Mouse (Mus musculus) cerebellum, adult 2 months (tissue): ENCODE data around the gene Cryge. TPM values are rescaled to one million over a fixed set of nuclear protein-coding genes. Genes with fewer than 3 reads are reported as not detected.

Experiments used
- DNase-seq, 2 experiments: peaks; one replicate each; pipeline ENCODE4 v3.0.0; 2021
- H3K27ac ChIP-seq: fragments of 200-500 bp; 2 replicates; pipeline ENCODE4 v1.5.1; 2012; ENCODE audit warnings: low read length, control low read depth, inconsistent platforms; ENCODE audit not compliant: insufficient read depth
- H3K27me3 ChIP-seq: fragments of 200-500 bp; 2 replicates; pipeline ENCODE4 v1.6.1; 2012; ENCODE audit warnings: inconsistent platforms, mild to moderate bottlenecking, low read length, moderate library complexity; ENCODE audit not compliant: control insufficient read depth, insufficient read depth
- H3K4me1 ChIP-seq: fragments of 200-500 bp; 2 replicates; pipeline ENCODE4 v1.6.1; 2011; ENCODE audit warnings: low read length; ENCODE audit not compliant: control insufficient read depth, insufficient read depth
- H3K4me3 ChIP-seq: fragments of 200-500 bp; replicated peaks from 2 replicates; pipeline ENCODE3; 2011; ENCODE audit warnings: mild to moderate bottlenecking, low read depth, low read length, control low read depth; ENCODE audit not compliant: insufficient read depth
- CTCF ChIP-seq: fragments of 200-500 bp; IDR thresholded peaks from 2 replicates; pipeline ENCODE4 v1.5.1; 2011; ENCODE audit warnings: low read depth, mild to moderate bottlenecking, control low read depth, low read length, moderate library complexity, borderline replicate concordance; ENCODE audit not compliant: insufficient read depth
- POLR2A ChIP-seq: fragments of 200-500 bp; IDR thresholded peaks from 2 replicates; pipeline ENCODE4 v1.6.1; 2011; ENCODE audit warnings: low read length, control low read depth, borderline replicate concordance; ENCODE audit not compliant: insufficient read depth
- WGBS: fragments of 180-500 bp; shearing (Covaris S2); methylation state at CpG from one replicate; pipeline ENCODE4 v1.1.7; 2018; 5-methylcytosine and 5-hydroxymethylcytosine counted together
- polyA plus RNA-seq: library from polyadenylated mRNA; depleted of rRNA; stranded (reverse); fragments of >200 nt; gene quantifications from 2 replicates; pipeline ENCODE4 v1.2.3, GENCODE M21; 2012; rRNA removed

Gene Cryge
- polyA plus RNA-seq, 1 experiment = not detected

GRCm38 (mm10) chr1:65005575-65005974 lies 45.4 kb downstream of the Cryge start:
- TF ChIP-seq POLR2A = no peak
- TF ChIP-seq CTCF = no peak
- Histone ChIP-seq H3K27ac (no peak overlapping the region), H3K4me1 (no peaks in the 10 kb centered on the region), H3K4me3 (no peak overlapping the region), H3K27me3 (no peaks in the 10 kb centered on the region)
- WGBS = 82% methylated on average over 6 of the region's 6 CpGs
- no peak for DNase-seq

DNA sequence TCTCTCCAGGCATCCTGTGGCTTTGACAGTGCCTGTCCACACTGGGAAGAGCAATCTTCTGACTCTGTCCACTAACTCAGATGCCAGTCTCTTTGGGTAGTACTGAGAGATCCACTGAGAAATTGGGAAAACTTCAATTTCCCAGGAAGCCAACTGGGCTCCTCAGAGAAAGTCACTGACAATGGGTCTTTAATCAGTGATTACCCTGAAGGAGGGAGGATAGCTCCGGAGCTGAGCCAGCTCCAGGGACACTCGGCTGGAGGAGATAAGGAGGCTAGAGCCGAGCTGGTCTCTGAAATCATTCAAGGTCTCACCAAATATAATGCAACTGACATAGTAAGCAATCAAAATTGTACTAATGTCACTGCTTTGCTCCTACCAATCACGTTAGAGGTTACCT lies 46.4 kb downstream of the Cryge start:
- Histone ChIP-seq H3K4me3 (no peak overlapping the region), H3K4me1 (no peaks in the 10 kb centered on the region), H3K27me3 (no peaks in the 10 kb centered on the region), H3K27ac (no peak overlapping the region)
- TF ChIP-seq CTCF = no peak
- TF ChIP-seq POLR2A = no peak
- DNase-seq = no peak
- 88% methylated on average over 4 of the region's 4 CpGs for WGBS

Other genes starting within 250 kb of the Cryge start
- gene Plekhm3, start 94.3 kb downstream of the Cryge start, polyA plus RNA-seq = 14.5 and 16.1 TPM in 2 replicates
- gene Akr1cl, start 18.4 kb downstream of the Cryge start, polyA plus RNA-seq = not detected in 2 replicates
- not detected in 2 replicates for gene Crygd, start 12.3 kb upstream of the Cryge start, polyA plus RNA-seq
- gene Crygc, start 22.5 kb upstream of the Cryge start, polyA plus RNA-seq = not detected in 2 replicates
- not detected in 2 replicates for gene Crygb, start 31.1 kb upstream of the Cryge start, polyA plus RNA-seq
- gene Cryga, start 52.2 kb upstream of the Cryge start, polyA plus RNA-seq = 0.44 and 0.57 TPM in 2 replicates
- gene Gm28845, start 68.4 kb upstream of the Cryge start, polyA plus RNA-seq = 0.82 and 1.0 TPM in 2 replicates
- gene D630023F18Rik, start 72.1 kb upstream of the Cryge start, polyA plus RNA-seq = 2.2 and 3.1 TPM in 2 replicates
- gene Idh1, start 135.4 kb upstream of the Cryge start, polyA plus RNA-seq = 33.2 and 35.3 TPM in 2 replicates
- gene Pikfyve, start 135.5 kb upstream of the Cryge start, polyA plus RNA-seq = 12.9 and 14.3 TPM in 2 replicates
- 0.38 and 0.40 TPM in 2 replicates for gene Pth2r, start 230.9 kb upstream of the Cryge start, polyA plus RNA-seq